In the genomic region with DNA sequence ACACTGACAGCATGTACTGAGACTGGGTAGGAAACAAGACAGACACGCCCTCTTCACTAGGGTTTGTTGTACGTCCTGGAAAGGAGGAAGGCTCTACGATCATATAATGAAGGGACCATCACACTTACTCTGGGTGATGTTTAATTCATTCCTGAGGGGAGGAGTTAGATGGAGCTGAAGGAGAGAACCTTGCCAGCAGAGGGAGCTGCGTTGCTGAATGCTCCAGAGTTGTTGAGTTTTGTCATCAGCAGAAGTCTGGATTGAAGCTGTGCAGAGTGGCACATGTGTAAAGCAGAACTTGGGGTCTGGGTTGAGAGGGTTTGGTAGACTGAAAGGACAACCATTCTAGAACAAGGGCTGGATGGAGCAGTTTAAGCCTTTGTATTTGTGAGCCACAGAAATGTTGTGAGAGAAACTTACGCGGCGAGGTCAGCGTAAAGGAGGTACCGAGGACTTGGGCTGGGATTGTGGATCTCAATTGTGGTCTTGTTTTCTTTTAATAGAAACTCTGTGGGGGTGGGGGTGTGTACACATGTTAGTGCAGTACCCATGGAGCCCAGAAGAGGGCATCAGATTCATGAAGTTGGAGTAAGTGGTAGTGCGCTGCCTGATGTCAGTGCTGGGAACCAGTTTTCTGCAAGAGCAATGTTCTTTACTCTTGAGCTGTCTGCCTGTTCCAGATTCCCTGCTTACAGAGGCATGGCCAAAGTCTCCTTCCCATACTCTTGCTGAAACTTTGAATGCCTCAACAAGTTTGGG, we compare ENCODE assay signal across 9 mouse cellular contexts. TPM values are rescaled to one million over a fixed set of nuclear protein-coding genes. Genes with fewer than 3 reads are reported as not detected.
A peak's percentile ranks its signal among the peaks of the same experiment; 100 is the strongest.
DNase-seq lines count a peak whose midpoint lies in the region; ATAC-seq and TF ChIP-seq lines count a peak whose summit lies in the region.
"Had no signal": no experiment of that assay in that cellular context is flagged by ENCODE, and none has a peak within 500 bp of the region (broad histone marks: within the 10 kb centered on the region; RNA-seq: fewer than 3 reads in every experiment).

No protein-coding gene starts in this region.

- peaks cover 9% of the 10 kb centered on the region; the same call in 1 of the 2 replicates for H3K4me1 ChIP-seq in kidney, embryonic 14.5 days (ENCODE audit: control insufficient read depth, insufficient read depth, low read length)
- peaks cover 2 to 19% of the 10 kb centered on the region in 2 experiments; a peak in 3 of 4 replicates for H3K4me1 ChIP-seq in CH12.LX (ENCODE audit: control insufficient read depth in 1 of 2, insufficient read depth in 2 of 2)

- no peak for ATAC-seq in kidney, embryonic 14.5 days (ENCODE audit: low FRiP score, low TSS enrichment)
- ATAC-seq in megakaryocyte, adult 5-6 weeks (ENCODE audit: poor library complexity, severe bottlenecking), result peak; percentile 56

- 96% methylated on average over 10 of the region's 10 CpGs for WGBS in kidney, embryonic 14.5 days

- peak; percentile 53 for DNase-seq in kidney, adult 18-20 months
- peak; percentile 62 for DNase-seq in CH12.LX (ENCODE audit: extremely low read depth)
- peak; percentile 58 for DNase-seq in brain, adult 2 months (ENCODE audit: low read depth, low spot score)
- DNase-seq in layer of hippocampus, postnatal 25 days (ENCODE audit: extremely low spot score in 1 of 2, low spot score in 1 of 2), result no peak
- no peak for DNase-seq in embryo, embryonic 10 days (ENCODE audit: low spot score)
- DNase-seq in gastrocnemius, postnatal 36 days, result no peak
- DNase-seq: cerebellum, adult 8-10 months had no signal

- in situ Hi-C loops in CH12.LX (cut with MboI; ENCODE audit: low pct_ligation_motif_present, low pct_unique_long_range_greater_than_20kb, low sequenced_read_pairs), result no loop called here

- TF ChIP-seq EP300 in CH12.LX (IDR thresholded peaks at IDR 0.05; ENCODE audit: low read length), result no peak

- no peak overlapping the region for H3K27ac ChIP-seq in kidney, embryonic 14.5 days (ENCODE audit: low read depth, low read length)
- no peak overlapping the region for H3K27ac ChIP-seq in CH12.LX (ENCODE audit: insufficient read depth, low read depth)

- H3K9me3 ChIP-seq in kidney, embryonic 14.5 days (ENCODE audit: control insufficient read depth, low read length), result no peaks in the 10 kb centered on the region
- H3K9me3 ChIP-seq in CH12.LX (replicated peaks; ENCODE audit: low read length), result peaks cover 12% of the 10 kb centered on the region

- TF ChIP-seq POLR2A in CH12.LX (IDR thresholded peaks at IDR 0.05; ENCODE audit: low read depth, low read length), result no peak

- no peak overlapping the region for H3K4me2 ChIP-seq in kidney, embryonic 14.5 days (replicated peaks; ENCODE audit: low read depth, low read length)
- H3K4me2 ChIP-seq in CH12.LX (ENCODE audit: insufficient read depth, low read depth, poor library complexity, severe bottlenecking), result no peak overlapping the region

- peaks cover 60% of the 10 kb centered on the region for H3K36me3 ChIP-seq in kidney, embryonic 14.5 days (ENCODE audit: control insufficient read depth, insufficient read depth, low read length)
- peaks cover 41 to 68% of the 10 kb centered on the region in 2 experiments for H3K36me3 ChIP-seq in CH12.LX (replicated peaks in 1 of 2; ENCODE audit: control insufficient read depth in 1 of 2, insufficient read depth in 1 of 2, low read length in 1 of 2)

- dilution Hi-C loops in CH12.LX (cut with MboI; ENCODE audit: extremely low pct_ligation_motif_present, extremely low pct_unique_long_range_greater_than_20kb, low sequenced_read_pairs), result no loop called here

- peaks cover 17% of the 10 kb centered on the region for H3K79me2 ChIP-seq in CH12.LX (replicated peaks; ENCODE audit: control insufficient read depth, extremely low read depth, insufficient read depth, poor library complexity, severe bottlenecking)

- H3K9ac ChIP-seq in kidney, embryonic 14.5 days (ENCODE audit: low read depth, low read length), result no peak overlapping the region
- no peak overlapping the region for H3K9ac ChIP-seq in CH12.LX (ENCODE audit: insufficient read depth, low read depth)

- TF ChIP-seq CTCF in CH12.LX (conservative IDR thresholded peaks at IDR 0.05 in 1 of 2, IDR thresholded peaks at IDR 0.05 in 1 of 2; ENCODE audit: low read depth in 2 of 2, low read length in 2 of 2), result peak; percentile 17 to 59; a peak in 2 of 4 replicates

- H3K4me3 ChIP-seq in kidney, embryonic 14.5 days (ENCODE audit: low read length), result no peak overlapping the region
- H3K4me3 ChIP-seq in CH12.LX (replicated peaks in 1 of 3; ENCODE audit: low read depth in 2 of 3, low read length in 2 of 3, poor library complexity in 1 of 3), result no peak overlapping the region

- intact Hi-C loops in gastrocnemius, postnatal 36 days (cut with DNase I), result no loop called here

- TF ChIP-seq RAD21 in CH12.LX (IDR thresholded peaks at IDR 0.05; ENCODE audit: low read depth, low read length), result no peak; the same call in none of the 2 replicates

- no peaks in the 10 kb centered on the region for H3K27me3 ChIP-seq in kidney, embryonic 14.5 days (ENCODE audit: control insufficient read depth, insufficient read depth, low read length)
- H3K27me3 ChIP-seq in CH12.LX (replicated peaks), result no peaks in the 10 kb centered on the region

TF ChIP-seq in CH12.LX, 34 proteins besides CTCF, POLR2A, EP300 and RAD21:
- TF ChIP-seq IRF4 (IDR thresholded peaks at IDR 0.05; ENCODE audit: low read depth, low read length), result no peak
- TF ChIP-seq CHD2 (IDR thresholded peaks at IDR 0.05; ENCODE audit: low read length), result no peak
- peak; percentile 27 for TF ChIP-seq SMC3 (IDR thresholded peaks at IDR 0.05; ENCODE audit: low read depth, low read length)

RNA-seq across cellular contexts. Expression of a gene that starts 2.5 kb away (rescaled TPM):
- polyA plus RNA-seq in kidney, embryonic 14.5 days (2014; fragmentation: Nextera tagmentation; extraction: Ambion mirVana), result 48.2 and 62.5 TPM in 2 replicates
- 33.7 and 34.3 TPM in 2 replicates for total RNA-seq in CH12.LX (2012; rRNA removed)
- total RNA-seq in CH12.LX (2014; rRNA removed), result 32.8 and 33.4 TPM in 2 replicates
- 26.7 and 32.0 TPM in 2 replicates for polyA plus RNA-seq in CH12.LX (2012; ENCODE audit: insufficient read length, low read depth)
- 19.9 and 27.3 TPM in 2 replicates for total RNA-seq in megakaryocyte, adult 5-6 weeks (2015)
- 24.4 and 29.7 TPM in 2 replicates for total RNA-seq in megakaryocyte, adult 5-6 weeks (2017)
- 10 to 100 TPM; 67.1 to 81.7 TPM for total RNA-seq in layer of hippocampus, postnatal 25 days (2021)
- total RNA-seq in gastrocnemius, postnatal 36 days (2021), result 10 to 100 TPM; 30.3 to 30.6 TPM

RNA-seq across cellular contexts. Expression of a gene that starts 12.5 kb away (rescaled TPM):
- polyA plus RNA-seq in kidney, embryonic 14.5 days (2014; fragmentation: Nextera tagmentation; extraction: Ambion mirVana), result 203 and 294 TPM in 2 replicates
- total RNA-seq in CH12.LX (2012; rRNA removed), result 48.5 and 59.6 TPM in 2 replicates
- 83.7 and 88.8 TPM in 2 replicates for total RNA-seq in CH12.LX (2014; rRNA removed)
- polyA plus RNA-seq in CH12.LX (2012; ENCODE audit: insufficient read length, low read depth), result 63.0 and 71.9 TPM in 2 replicates
- 118 and 139 TPM in 2 replicates for total RNA-seq in megakaryocyte, adult 5-6 weeks (2015)
- 221 and 235 TPM in 2 replicates for total RNA-seq in megakaryocyte, adult 5-6 weeks (2017)
- total RNA-seq in layer of hippocampus, postnatal 25 days (2021), result 100 to 1,000 TPM; 105 to 130 TPM
- 10 to 100 TPM; 63.0 to 63.3 TPM for total RNA-seq in gastrocnemius, postnatal 36 days (2021)

RNA-seq across cellular contexts. Expression of a gene that starts 28.1 kb away (rescaled TPM):
- 0.34 and 1.4 TPM in 2 replicates for polyA plus RNA-seq in kidney, embryonic 14.5 days (2014; fragmentation: Nextera tagmentation; extraction: Ambion mirVana)
- 4.3 and 6.7 TPM in 2 replicates for total RNA-seq in CH12.LX (2012; rRNA removed)
- total RNA-seq in CH12.LX (2014; rRNA removed), result 3.3 and 5.0 TPM in 2 replicates
- 9.5 and 12.9 TPM in 2 replicates for polyA plus RNA-seq in CH12.LX (2012; ENCODE audit: insufficient read length, low read depth)
- 2.3 and 2.5 TPM in 2 replicates for total RNA-seq in megakaryocyte, adult 5-6 weeks (2015)
- 0.08 and 2.2 TPM in 2 replicates for total RNA-seq in megakaryocyte, adult 5-6 weeks (2017)
- total RNA-seq in layer of hippocampus, postnatal 25 days (2021), result 1 to 10 TPM in 1 of 2 experiments, under 1 TPM in 1; 0.89 to 1.2 TPM
- not detected for total RNA-seq in gastrocnemius, postnatal 36 days (2021)

RNA-seq across cellular contexts. Expression of a gene that starts 28.2 kb away (rescaled TPM):
- polyA plus RNA-seq in kidney, embryonic 14.5 days (2014; fragmentation: Nextera tagmentation; extraction: Ambion mirVana), result 0.87 and 0.89 TPM in 2 replicates
- not detected in 2 replicates for total RNA-seq in CH12.LX (2012; rRNA removed)
- not detected in 2 replicates for total RNA-seq in CH12.LX (2014; rRNA removed)
- polyA plus RNA-seq in CH12.LX (2012; ENCODE audit: insufficient read length, low read depth), result not detected in 2 replicates
- 7.2 and 10.4 TPM in 2 replicates for total RNA-seq in megakaryocyte, adult 5-6 weeks (2015)
- total RNA-seq in megakaryocyte, adult 5-6 weeks (2017), result 9.8 TPM in 2 replicates
- 1 to 10 TPM; 1.5 to 1.9 TPM for total RNA-seq in layer of hippocampus, postnatal 25 days (2021)
- under 1 TPM; 0.15 to 0.30 TPM for total RNA-seq in gastrocnemius, postnatal 36 days (2021)

Comparison
In these comparisons a context has a peak if more than half of its experiments do, and no peak if none do; other contexts are left out.
1. DNase-seq: peak in kidney, adult 18-20 months (single experiment), CH12.LX (single experiment) and brain, adult 2 months (single experiment); none in layer of hippocampus, postnatal 25 days (0 of 2), embryo, embryonic 10 days (single experiment) and gastrocnemius, postnatal 36 days (0 of 2).